Mouse (Mus musculus) stomach, embryonic 16.5 days (tissue): ENCODE results near the gene Trp53. TPM values are rescaled to one million over a fixed set of nuclear protein-coding genes. Genes with fewer than 3 reads are reported as not detected.

Source experiments
- ATAC-seq: fragments of 200-750 bp; cut with Nextera tagmentation; 2 replicates; pipeline ENCODE4 v1.8.0; 2017; ENCODE audit warnings: moderate number of reproducible peaks, moderate TSS enrichment; ENCODE audit not compliant: insufficient read depth, low FRiP score
- H3K27ac ChIP-seq: fragments of 300-500 bp; sonication (generic); 2 replicates; pipeline ENCODE4 v1.5.1; 2014; ENCODE audit warnings: low read length
- H3K27me3 ChIP-seq: fragments of 300-500 bp; sonication (generic); 2 replicates; pipeline ENCODE4 v1.6.1; 2014; ENCODE audit warnings: low read length, control low read depth, mixed read lengths; ENCODE audit not compliant: control insufficient read depth, insufficient read depth
- H3K36me3 ChIP-seq: fragments of 300-500 bp; sonication (generic); 2 replicates; pipeline ENCODE4 v1.6.1; 2014; ENCODE audit warnings: low read length; ENCODE audit not compliant: control insufficient read depth, insufficient read depth
- H3K4me1 ChIP-seq: fragments of 300-500 bp; sonication (generic); 2 replicates; pipeline ENCODE4 v1.6.1; 2014; ENCODE audit warnings: low read length, control low read depth, mixed read lengths; ENCODE audit not compliant: control insufficient read depth, insufficient read depth
- H3K4me2 ChIP-seq: fragments of 300-500 bp; sonication (generic); 2 replicates; pipeline ENCODE4 v1.6.1; 2014; ENCODE audit warnings: low read depth, low read length, mixed read lengths
- H3K4me3 ChIP-seq: fragments of 300-500 bp; sonication (generic); replicated peaks from 2 replicates; pipeline ENCODE4 v1.5.1; 2014; ENCODE audit warnings: mild to moderate bottlenecking, low read length
- H3K9ac ChIP-seq: fragments of 300-500 bp; sonication (generic); 2 replicates; pipeline ENCODE4 v1.6.1; 2014; ENCODE audit warnings: low read length
- H3K9me3 ChIP-seq: fragments of 300-500 bp; sonication (generic); replicated peaks from 2 replicates; pipeline ENCODE4 v1.6.1; 2016; ENCODE audit warnings: low read length, control low read depth; ENCODE audit not compliant: control insufficient read depth
- WGBS: fragments of 180-500 bp; shearing (Covaris S2); extraction: QIAGEN DNeasy Blood & Tissue Kit; methylation state at CpG from one replicate; pipeline ENCODE4 v1.1.7; 2014; 5-methylcytosine and 5-hydroxymethylcytosine counted together
- polyA plus RNA-seq: library from polyadenylated mRNA; unstranded; fragments of >200 nt; fragmentation: Nextera tagmentation; extraction: Ambion mirVana; gene quantifications from 2 replicates; pipeline ENCODE4 v1.2.1, GENCODE M21; 2015

Trp53 gene
- polyA plus RNA-seq, 1 experiment from 2014 or later, result 118 TPM

DNA sequence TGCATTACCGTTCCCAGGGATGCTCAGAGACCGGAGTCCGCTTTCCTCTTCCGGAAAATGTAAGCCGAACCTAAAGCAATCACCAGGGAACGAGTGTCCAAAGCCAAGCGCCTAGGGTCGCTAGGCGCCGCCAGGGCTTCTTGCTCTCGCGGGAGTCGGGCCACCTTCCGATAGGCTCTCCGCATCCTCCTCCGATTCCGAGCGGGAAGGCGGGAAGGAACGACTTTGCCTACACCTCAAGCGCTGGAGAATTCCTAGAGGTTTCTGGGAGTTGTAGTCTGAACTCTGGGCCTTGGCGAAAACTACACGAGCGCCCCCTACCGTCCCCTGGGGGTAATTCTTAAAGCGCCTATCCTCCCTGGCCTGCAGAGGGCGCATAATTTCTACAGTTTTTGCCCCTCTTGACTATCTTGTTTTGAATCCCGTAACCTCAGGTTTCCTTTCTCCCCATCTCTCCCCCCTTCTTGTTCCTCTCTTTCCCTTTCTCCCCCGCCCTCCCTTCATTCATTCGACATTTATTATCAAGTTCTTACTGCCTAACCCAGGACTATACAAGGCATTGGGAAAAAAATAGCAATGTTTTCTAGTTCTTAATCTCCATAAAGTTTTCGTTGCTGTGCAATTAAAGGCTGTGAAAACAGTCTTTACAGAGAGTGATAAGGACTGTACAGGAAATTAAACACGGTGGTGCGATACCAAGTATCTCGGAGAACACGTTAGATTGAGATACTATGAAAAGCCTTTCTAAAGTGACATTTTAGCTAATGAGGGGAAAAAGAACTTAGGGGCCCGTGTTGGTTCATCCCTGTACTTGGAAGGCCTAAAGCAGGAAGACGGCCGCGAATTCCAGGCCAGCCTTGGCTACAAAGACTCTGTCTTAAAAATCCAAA lies 786 bp upstream of the Trp53 start:
- under 1% methylated on average over 39 of the region's 39 CpGs for WGBS
- Histone ChIP-seq H3K27me3 (no peaks in the 10 kb centered on the region), H3K4me1 (peaks cover 23% of the 10 kb centered on the region), H3K9ac (peak overlapping the region; percentile 90), H3K4me2 (peak overlapping the region; percentile 72), H3K4me3 (peak overlapping the region; percentile 87), H3K9me3 (no peaks in the 10 kb centered on the region), H3K27ac (peak overlapping the region; percentile 97), H3K36me3 (no peaks in the 10 kb centered on the region)
- ATAC-seq, result peak; percentile 92

- peaks cover 26% of the 10 kb centered on the region for H3K4me1 ChIP-seq
- under 1% methylated on average over 25 of the region's 25 CpGs for WGBS
Observed at GRCm38 (mm10) chr11:69580572-69581146, 500 bp downstream of the Trp53 start.

GRCm38 (mm10) chr11:69581147-69581688 lies 1.1 kb downstream of the Trp53 start:
- peaks cover 26% of the 10 kb centered on the region for H3K4me1 ChIP-seq
- peak overlapping the region; percentile 75 for H3K4me2 ChIP-seq
- no peaks in the 10 kb centered on the region for H3K27me3 ChIP-seq
- no peaks in the 10 kb centered on the region for H3K36me3 ChIP-seq
- WGBS, result under 1% methylated on average over 36 of the region's 36 CpGs
- H3K4me3 ChIP-seq, result peak overlapping the region; percentile 87
- H3K9me3 ChIP-seq, result no peaks in the 10 kb centered on the region
- peak overlapping the region; percentile 97 for H3K27ac ChIP-seq
- peak; percentile 85 for ATAC-seq
- peak overlapping the region; percentile 85 for H3K9ac ChIP-seq

More at GRCm38 (mm10) chr11:69580572-69581146, 500 bp downstream of the Trp53 start:
- H3K27ac ChIP-seq, result peak overlapping the region; percentile 97
- peak overlapping the region; percentile 87 for H3K4me3 ChIP-seq
- ATAC-seq, result no peak
- H3K9me3 ChIP-seq, result no peaks in the 10 kb centered on the region
- H3K9ac ChIP-seq, result peak overlapping the region; percentile 85
- no peaks in the 10 kb centered on the region for H3K36me3 ChIP-seq
- H3K27me3 ChIP-seq, result no peaks in the 10 kb centered on the region
- H3K4me2 ChIP-seq, result peak overlapping the region; percentile 72

GRCm38 (mm10) chr11:69581814-69582213 lies 1.7 kb downstream of the Trp53 start:
- H3K27me3 ChIP-seq, result no peaks in the 10 kb centered on the region
- peaks cover 4% of the 10 kb centered on the region; the same call in 1 of the 2 replicates for H3K36me3 ChIP-seq
- H3K27ac ChIP-seq, result peak overlapping the region; percentile 97
- peak overlapping the region; percentile 87 for H3K4me3 ChIP-seq
- ATAC-seq, result no peak
- H3K4me1 ChIP-seq, result peaks cover 26% of the 10 kb centered on the region
- no peaks in the 10 kb centered on the region for H3K9me3 ChIP-seq
- WGBS, result 1% methylated on average over 8 of the region's 8 CpGs
- H3K4me2 ChIP-seq, result peak overlapping the region; percentile 75
- peak overlapping the region; percentile 85 for H3K9ac ChIP-seq

DNA sequence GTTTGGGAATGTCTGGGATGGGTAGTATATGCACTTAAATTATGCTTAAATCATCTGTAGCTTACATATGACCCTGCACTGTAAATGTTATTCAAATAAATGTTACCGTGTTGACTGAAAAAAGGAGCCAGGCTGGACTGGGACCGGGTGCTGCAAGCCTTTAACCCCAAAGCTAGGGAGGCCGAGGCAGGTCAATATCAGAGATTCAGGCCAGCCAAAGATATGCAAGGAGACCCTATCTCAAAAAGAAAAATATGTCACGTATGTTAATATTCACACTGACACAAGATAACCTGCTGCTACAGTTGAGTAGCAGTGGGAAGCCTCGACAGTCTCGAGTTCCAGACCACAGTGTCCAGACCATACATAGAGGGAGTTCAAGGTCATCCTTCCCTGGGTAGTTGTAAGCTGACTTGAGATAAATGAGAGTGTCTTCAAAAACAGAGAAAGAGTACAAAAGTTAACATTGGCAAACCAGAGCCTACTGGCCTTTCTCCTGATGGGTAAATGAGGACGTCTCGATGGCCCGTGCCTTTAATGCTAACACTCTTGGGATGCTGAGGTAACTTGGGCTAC lies 2.2 kb downstream of the Trp53 start:
- H3K4me3 ChIP-seq, result peak overlapping the region; percentile 87; the same call in 1 of the 2 replicates
- H3K27me3 ChIP-seq, result no peaks in the 10 kb centered on the region
- H3K9me3 ChIP-seq, result no peaks in the 10 kb centered on the region
- 62% methylated on average over 9 of the region's 9 CpGs for WGBS
- no peak overlapping the region for H3K27ac ChIP-seq
- no peak for ATAC-seq
- peaks cover 21% of the 10 kb centered on the region for H3K4me1 ChIP-seq
- peaks cover 4% of the 10 kb centered on the region; the same call in 1 of the 2 replicates for H3K36me3 ChIP-seq
- H3K9ac ChIP-seq, result peak overlapping the region; percentile 40; the same call in 1 of the 2 replicates
- peak overlapping the region; percentile 75 for H3K4me2 ChIP-seq

GRCm38 (mm10) chr11:69584008-69584407 lies 3.8 kb downstream of the Trp53 start:
- Histone ChIP-seq H3K27ac (no peak overlapping the region), H3K36me3 (peaks cover 4% of the 10 kb centered on the region; the same call in 1 of the 2 replicates), H3K4me2 (no peak overlapping the region), H3K4me3 (no peak overlapping the region), H3K27me3 (no peaks in the 10 kb centered on the region), H3K9me3 (no peaks in the 10 kb centered on the region), H3K9ac (no peak overlapping the region), H3K4me1 (peaks cover 9% of the 10 kb centered on the region)
- ATAC-seq, result no peak
- WGBS, result 82% methylated on average over 7 of the region's 7 CpGs

DNA sequence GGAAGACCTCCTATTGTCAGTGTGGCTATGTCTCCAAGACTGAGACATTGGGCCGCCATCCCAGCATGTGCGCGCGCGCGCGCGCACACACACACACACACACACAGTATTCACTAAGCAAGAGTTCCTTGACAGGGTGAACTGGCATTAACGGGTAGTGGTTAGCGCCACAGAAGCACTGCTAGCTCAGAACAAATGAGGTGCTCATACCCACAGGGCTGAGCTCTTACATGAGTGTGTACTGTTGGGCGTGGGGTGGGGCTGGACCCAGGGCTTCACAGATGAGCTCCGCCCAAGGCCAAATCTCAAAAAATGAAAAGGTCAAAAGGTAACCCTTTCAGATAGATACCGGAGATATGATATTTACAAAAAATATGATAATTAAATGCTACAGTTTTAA lies 4.8 kb downstream of the Trp53 start:
- Histone ChIP-seq H3K9me3 (no peaks in the 10 kb centered on the region), H3K4me2 (no peak overlapping the region), H3K9ac (no peak overlapping the region), H3K27ac (no peak overlapping the region), H3K4me1 (peaks cover 9% of the 10 kb centered on the region), H3K27me3 (no peaks in the 10 kb centered on the region), H3K4me3 (no peak overlapping the region), H3K36me3 (peaks cover 9% of the 10 kb centered on the region; the same call in 1 of the 2 replicates)
- ATAC-seq, result no peak
- WGBS, result 91% methylated on average over 13 of the region's 13 CpGs

DNA sequence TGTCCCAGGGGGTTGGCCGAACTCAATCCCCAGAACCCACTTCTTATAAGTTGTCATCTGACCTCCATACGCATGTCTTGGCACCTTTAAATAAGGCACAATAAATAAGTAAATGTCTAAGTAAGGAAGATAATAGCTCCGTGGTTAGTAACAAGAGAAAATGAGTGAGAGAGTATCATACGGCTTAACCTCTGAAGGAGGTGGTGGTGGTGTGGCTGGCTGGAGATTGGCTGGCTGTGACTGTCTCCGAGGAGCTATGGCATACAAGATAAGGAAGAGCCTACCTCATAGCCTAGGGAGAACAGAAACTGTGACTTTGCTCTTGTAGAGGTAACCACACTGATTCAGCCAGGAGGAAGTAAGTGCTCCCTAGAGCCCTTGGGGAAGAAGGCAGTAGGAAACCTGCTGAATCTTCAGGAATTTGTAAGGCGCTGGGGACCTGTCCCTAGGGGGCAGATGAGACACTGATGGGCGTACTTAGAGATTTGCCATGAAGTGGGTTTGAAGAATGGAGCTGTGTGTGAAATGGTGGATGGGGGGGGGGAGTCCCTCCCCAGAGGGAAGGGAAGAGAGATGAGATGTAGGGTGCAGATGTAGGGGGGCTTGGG lies 5.7 kb downstream of the Trp53 start:
- Histone ChIP-seq H3K4me2 (no peak overlapping the region), H3K9me3 (no peaks in the 10 kb centered on the region), H3K27me3 (no peaks in the 10 kb centered on the region), H3K36me3 (peaks cover 9% of the 10 kb centered on the region; the same call in 1 of the 2 replicates), H3K9ac (no peak overlapping the region), H3K4me3 (no peak overlapping the region), H3K4me1 (peaks cover 9% of the 10 kb centered on the region), H3K27ac (no peak overlapping the region)
- ATAC-seq, result no peak
- 73% methylated on average over 7 of the region's 7 CpGs for WGBS
